Mouse (Mus musculus) heart, adult 2 months (tissue): ENCODE results near the gene Moap1. TPM values are rescaled to one million over a fixed set of nuclear protein-coding genes. Genes with fewer than 3 reads are reported as not detected.

ENCODE experiments used
- DNase-seq, 2 experiments: peaks; one replicate each; pipeline ENCODE4 v3.0.0; 2021
- H3K27ac ChIP-seq: fragments of 200-600 bp; 2 replicates; pipeline ENCODE4 v1.8.1; 2022
- H3K27me3 ChIP-seq: fragments of 200-500 bp; 2 replicates; pipeline ENCODE4 v1.6.1; 2012; ENCODE audit warnings: mild to moderate bottlenecking, low read length, inconsistent platforms, mixed read lengths; ENCODE audit not compliant: control insufficient read depth, insufficient read depth
- H3K36me3 ChIP-seq: fragments of 200-500 bp; 2 replicates; pipeline ENCODE4 v1.6.1; 2012; ENCODE audit warnings: low read length, inconsistent platforms; ENCODE audit not compliant: control insufficient read depth, insufficient read depth
- H3K4me1 ChIP-seq: fragments of 200-500 bp; 2 replicates; pipeline ENCODE4 v1.6.1; 2011; ENCODE audit warnings: low read length; ENCODE audit not compliant: control insufficient read depth, insufficient read depth
- H3K4me3 ChIP-seq: fragments of 200-600 bp; 2 replicates; pipeline ENCODE4 v1.8.1; 2022
- H3K79me2 ChIP-seq: fragments of 200-500 bp; replicated peaks from 2 replicates; pipeline ENCODE4 v1.6.1; 2012; ENCODE audit warnings: mild to moderate bottlenecking, inconsistent platforms, low read length, moderate library complexity, mixed read lengths; ENCODE audit not compliant: control insufficient read depth, insufficient read depth
- H3K9ac ChIP-seq: fragments of 200-500 bp; 2 replicates; pipeline ENCODE4 v1.6.1; 2012; ENCODE audit warnings: low read depth, mild to moderate bottlenecking, control low read depth, inconsistent platforms, low read length, mixed read lengths
- CTCF ChIP-seq: fragments of 200-600 bp; IDR thresholded peaks from 2 replicates; pipeline ENCODE4 v1.8.1; 2022; ENCODE audit warnings: antibody characterized with exemption, mild to moderate bottlenecking, moderate library complexity
- EP300 ChIP-seq: fragments of 200-500 bp; IDR thresholded peaks from 2 replicates; pipeline ENCODE4 v1.6.1; 2011; ENCODE audit warnings: low read depth, low read length, control low read depth; ENCODE audit not compliant: insufficient read depth
- POLR2A ChIP-seq: fragments of 200-500 bp; IDR thresholded peaks from 2 replicates; pipeline ENCODE4 v1.6.1; 2011; ENCODE audit warnings: mild to moderate bottlenecking, low read depth, low read length, control low read depth; ENCODE audit not compliant: insufficient read depth
- WGBS: fragments of 180-500 bp; shearing (Covaris S2); methylation state at CpG from one replicate; pipeline ENCODE4 v1.1.7; 2018; 5-methylcytosine and 5-hydroxymethylcytosine counted together
- intact Hi-C: fragments of 180-260 bp; cut with DNase I; formaldehyde crosslinking; loops from one replicate; pipeline ENCODE4 v1.15.1; 2025
- polyA plus RNA-seq: library from polyadenylated mRNA; depleted of rRNA; stranded (reverse); fragments of >200 nt; gene quantifications from 2 replicates; pipeline ENCODE4 v1.2.3, GENCODE M21; 2012
- total RNA-seq, 2 experiments: library from RNA; stranded (reverse); gene quantifications; 2 replicates each; pipeline ENCODE4 v1.2.3; 2021

Moap1 gene
- total and polyA plus RNA-seq, 3 experiments: 0.51 to 7.5 (median 7.0) TPM

DNA sequence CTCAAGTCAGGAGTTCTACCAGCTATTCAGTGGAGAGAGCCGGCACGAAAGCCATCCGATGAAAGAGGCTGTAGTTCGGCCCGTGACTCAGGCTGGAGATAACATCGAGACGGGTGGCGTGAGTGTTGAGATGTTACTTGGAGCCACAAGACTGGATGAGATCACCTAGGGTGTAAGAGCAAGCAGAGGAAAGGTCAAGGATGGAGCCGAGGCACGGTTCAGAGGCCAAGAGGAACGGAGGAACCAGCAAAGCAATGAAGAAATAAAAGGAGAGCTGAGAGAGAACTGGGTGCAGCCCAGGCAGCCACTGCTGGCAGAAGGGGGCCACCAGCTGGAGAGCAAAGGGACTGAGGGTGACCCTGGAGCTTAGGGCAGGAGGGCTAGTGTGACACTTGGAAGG is 35.2 kb downstream of the Moap1 start:
- WGBS: 36% methylated on average over 11 of the region's 11 CpGs
- intact Hi-C loops: loop anchor here (1.0 to 10.0 kb wide), 3 partner anchors 34 to 357 kb away; partner anchors contain the start of genes Moap1 and Tmem251
- peaks cover 5% of the 10 kb centered on the region; the same call in 1 of the 2 replicates for H3K4me1 ChIP-seq
- H3K9ac ChIP-seq: no peak overlapping the region
- H3K4me3 ChIP-seq: no peak overlapping the region
- H3K36me3 ChIP-seq: no peaks in the 10 kb centered on the region
- no peaks in the 10 kb centered on the region for H3K79me2 ChIP-seq
- H3K27me3 ChIP-seq: no peaks in the 10 kb centered on the region
- H3K27ac ChIP-seq: no peak overlapping the region
- DNase-seq: peak; percentile 36 to 51
- TF ChIP-seq CTCF (peak; percentile 72), POLR2A (no peak)

DNA sequence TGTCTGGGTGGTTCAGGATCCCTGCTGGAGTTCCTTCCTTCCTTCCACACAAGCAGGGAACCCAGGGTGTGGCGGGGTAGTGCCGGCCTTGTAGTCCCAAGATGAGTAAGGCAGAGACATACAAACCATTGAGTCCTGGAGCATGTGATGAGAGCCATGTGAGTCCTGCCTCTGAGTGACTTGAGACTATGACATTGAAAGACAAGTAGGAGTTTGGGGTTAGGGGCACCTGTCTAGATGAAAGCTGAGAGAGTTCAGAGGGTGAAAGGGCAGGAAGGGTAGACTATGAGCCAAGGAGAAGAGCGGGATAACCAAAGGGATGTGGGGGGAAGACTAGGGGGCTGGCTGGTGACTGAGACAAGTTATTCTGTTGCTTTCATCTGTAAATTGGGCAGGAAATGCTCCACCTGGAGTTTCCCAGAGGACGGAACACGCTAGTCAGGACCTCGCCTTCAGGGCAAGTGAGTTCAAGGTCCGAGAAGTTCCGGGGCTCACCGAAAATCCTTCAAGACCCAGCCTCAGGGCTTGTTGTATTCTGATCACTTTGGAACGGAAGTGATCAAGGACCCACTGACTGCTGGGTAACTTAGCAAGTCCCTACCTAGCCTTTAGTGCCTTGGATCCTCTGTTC is 36.5 kb downstream of the Moap1 start:
- WGBS: 85% methylated on average over 10 of the region's 10 CpGs
- intact Hi-C loops: loop anchor here (5.0 to 10.0 kb wide), 2 partner anchors 35 to 358 kb away; partner anchors contain the start of genes Moap1 and Tmem251
- Histone ChIP-seq H3K36me3 (no peaks in the 10 kb centered on the region), H3K27ac (no peak overlapping the region), H3K9ac (no peak overlapping the region), H3K4me3 (no peak overlapping the region), H3K79me2 (no peaks in the 10 kb centered on the region), H3K4me1 (peaks cover 6% of the 10 kb centered on the region; the same call in 1 of the 2 replicates), H3K27me3 (no peaks in the 10 kb centered on the region)
- TF ChIP-seq EP300 (no peak), POLR2A (no peak)
- DNase-seq: no peak

DNA sequence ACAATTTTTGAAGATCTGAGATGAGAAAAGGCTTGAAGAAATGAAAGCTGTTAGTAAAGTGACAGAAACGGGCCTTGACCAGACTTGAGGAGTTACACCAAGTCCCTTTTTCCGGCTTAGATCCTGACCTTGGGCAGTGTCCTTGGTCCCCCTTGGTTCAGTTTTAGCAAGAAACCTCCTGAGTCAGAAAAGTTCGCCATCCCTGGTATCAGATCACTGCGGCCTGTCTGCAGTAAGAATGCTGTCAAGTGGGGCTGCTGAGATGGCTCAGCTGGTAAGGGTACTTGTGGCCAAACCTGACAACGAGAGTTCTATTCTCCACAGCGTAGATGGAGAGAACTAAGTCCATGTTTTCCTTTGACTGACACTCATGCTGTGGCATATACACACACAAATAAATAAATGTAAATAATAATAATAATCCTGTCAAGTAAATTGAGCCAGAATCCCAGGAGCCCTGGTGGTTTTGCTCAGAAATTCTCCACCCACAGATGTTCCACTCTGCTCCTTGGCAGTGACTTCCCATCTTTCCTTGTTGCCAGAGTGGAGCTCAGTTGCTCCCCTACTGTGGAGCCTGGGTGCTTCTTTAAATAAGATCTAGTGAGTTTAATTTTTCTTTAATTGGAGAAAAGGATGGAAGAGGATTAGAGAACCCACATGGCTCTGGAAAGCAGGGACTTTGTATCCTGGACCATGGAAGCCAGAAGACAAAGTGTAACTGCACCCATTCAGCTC is 37.4 kb downstream of the Moap1 start:
- intact Hi-C loops: loop anchor here (2.0 to 10.0 kb wide), 3 partner anchors 33 to 359 kb away; partner anchors contain the start of genes Moap1 and Tmem251
- TF ChIP-seq POLR2A (no peak), CTCF (no peak), EP300 (no peak)
- no peaks in the 10 kb centered on the region for H3K79me2 ChIP-seq
- no peak overlapping the region for H3K9ac ChIP-seq
- no peak overlapping the region for H3K4me3 ChIP-seq
- H3K36me3 ChIP-seq: no peaks in the 10 kb centered on the region
- peaks cover 6% of the 10 kb centered on the region; the same call in 1 of the 2 replicates for H3K4me1 ChIP-seq
- 75% methylated on average over 6 of the region's 6 CpGs for WGBS
- no peaks in the 10 kb centered on the region for H3K27me3 ChIP-seq
- H3K27ac ChIP-seq: no peak overlapping the region; the same call in 1 of the 2 replicates
- DNase-seq: no peak

DNA sequence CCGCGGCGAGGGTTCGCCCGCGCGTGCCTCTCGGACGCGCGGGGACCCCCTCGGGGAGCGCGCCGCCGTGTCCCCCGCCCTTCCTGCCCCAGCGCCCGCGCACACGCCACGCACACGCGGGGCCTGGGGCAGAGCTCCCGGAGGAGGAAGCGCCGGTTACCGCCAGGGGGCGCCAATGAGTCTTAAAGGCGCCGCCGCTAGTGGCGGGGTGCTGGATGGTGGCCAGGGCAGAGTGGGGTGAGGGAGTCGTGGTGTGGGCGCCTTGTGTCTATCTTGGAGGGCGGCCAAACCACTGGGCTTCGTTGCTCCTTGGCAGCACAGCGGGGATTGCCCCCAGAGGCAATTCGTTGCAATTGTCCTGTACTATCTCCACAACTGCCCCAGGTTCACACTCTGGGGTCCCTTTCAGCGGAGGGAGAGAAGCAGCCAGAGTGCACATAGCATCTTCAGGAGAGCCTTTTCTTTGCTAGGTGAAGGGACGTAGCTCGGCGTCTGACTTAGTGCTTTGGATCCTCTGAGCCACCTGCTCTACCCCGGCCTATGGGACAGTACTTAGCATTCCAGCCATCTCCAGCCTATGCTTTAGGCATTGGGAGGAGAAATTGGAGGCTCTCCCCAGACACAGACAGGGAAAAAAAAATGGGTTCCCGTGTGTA is 38.1 kb downstream of the Moap1 start:
- H3K36me3 ChIP-seq: no peaks in the 10 kb centered on the region
- 0 out of 2 replicates have a peak, but pooled peaks have one; percentile 99 for TF ChIP-seq CTCF
- TF ChIP-seq POLR2A: no peak
- 3% methylated on average over 45 of the region's 45 CpGs for WGBS
- peak overlapping the region; percentile 81 for H3K9ac ChIP-seq
- no peaks in the 10 kb centered on the region for H3K27me3 ChIP-seq
- H3K4me3 ChIP-seq: peak overlapping the region; percentile 70
- H3K79me2 ChIP-seq: no peaks in the 10 kb centered on the region
- H3K4me1 ChIP-seq: peaks cover 6% of the 10 kb centered on the region; the same call in 1 of the 2 replicates
- peak overlapping the region; percentile 89 for H3K27ac ChIP-seq
- DNase-seq: peak; percentile 89 to 90
- intact Hi-C loops: loop anchor here (2.0 to 10.0 kb wide), 3 partner anchors 33 to 359 kb away; partner anchors contain the start of genes Moap1 and Tmem251

DNA sequence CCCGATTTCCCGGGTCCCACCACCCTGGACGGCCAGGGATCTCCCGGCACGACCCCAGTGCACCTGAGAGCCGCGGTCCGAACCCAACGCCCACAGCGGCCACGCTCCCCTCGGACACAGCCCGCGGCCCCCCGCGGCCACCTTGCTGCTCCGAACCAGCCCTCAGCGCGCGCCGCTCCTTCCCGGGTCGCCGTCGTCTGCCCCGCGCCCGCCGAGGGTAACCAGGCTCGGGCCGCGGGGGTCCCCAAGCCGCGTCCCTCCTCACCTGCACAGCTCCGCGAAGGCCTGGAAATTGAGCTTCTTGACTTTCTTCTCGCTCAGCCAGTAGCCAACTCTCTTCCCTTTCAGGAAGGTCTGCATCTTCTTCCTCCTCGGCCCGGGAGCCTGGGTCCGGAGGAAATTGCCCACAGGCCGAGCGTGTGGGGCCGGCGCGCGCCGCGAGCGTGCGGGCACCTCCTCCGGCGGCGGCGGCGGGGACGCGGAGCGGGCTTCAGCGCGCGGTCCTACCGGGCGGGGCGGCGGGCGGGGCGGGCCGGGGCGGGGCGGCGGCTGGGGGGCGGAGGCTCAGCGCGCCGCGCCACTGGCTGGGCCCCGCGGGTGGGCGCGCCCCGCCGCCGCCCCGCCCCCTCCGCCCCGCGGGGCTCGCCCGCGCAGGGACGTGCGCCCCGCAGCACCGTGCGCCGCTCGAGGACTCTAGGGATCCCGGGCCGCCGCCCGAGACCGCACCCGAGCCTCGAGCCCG is 38.8 kb downstream of the Moap1 start, which contains the start of gene Itpk1:
Gene Itpk1 (minus strand): TSS at position 474 of the 742 bp plus-strand sequence.
- Histone ChIP-seq H3K4me3 (peak within 1 kb of the TSS; percentile 70), H3K79me2 (no peaks in the 10 kb centered on the region), H3K36me3 (no peaks in the 10 kb centered on the region), H3K27ac (peak within 1 kb of the TSS; percentile 89), H3K4me1 (peaks cover 6% of the 10 kb centered on the region; the same call in 1 of the 2 replicates), H3K9ac (peak within 1 kb of the TSS; percentile 81), H3K27me3 (no peaks in the 10 kb centered on the region)
- peak in 1 of 2 experiments; percentile 51 for DNase-seq
- intact Hi-C loops: loop anchor here (2.0 to 10.0 kb wide), 5 partner anchors 32 to 360 kb away; partner anchors contain the start of genes Btbd7, Moap1 and Tmem251
- 4% methylated on average over 99 of the region's 105 CpGs for WGBS
- 0 out of 2 replicates have a peak, but pooled peaks have one; percentile 35 for TF ChIP-seq POLR2A
- TF ChIP-seq CTCF: no peak
